Mouse (Mus musculus) heart, embryonic 14.5 days (tissue): ENCODE data around the gene Plekha1. TPM values are rescaled to one million over a fixed set of nuclear protein-coding genes. Genes with fewer than 3 reads are reported as not detected.

ENCODE experiments used
- ATAC-seq: fragments of 200-750 bp; cut with Nextera tagmentation; 2 replicates; pipeline ENCODE4 v1.8.0; 2017; ENCODE audit warnings: low read depth, moderate TSS enrichment; ENCODE audit not compliant: insufficient number of reproducible peaks, insufficient read depth, low FRiP score
- H3K27ac ChIP-seq, 2 experiments: fragments of 200-500 bp in 1 of 2; fragments of 300-500 bp in 1 of 2; sonication (generic) in 1 of 2; replicated peaks in 1 of 2; 2 replicates each; pipeline ENCODE4 v1.5.1; 2012 to 2014; ENCODE audit warnings: low read depth in 2 of 2, low read length in 2 of 2, control low read depth in 1 of 2, mild to moderate bottlenecking in 1 of 2, mixed read lengths in 1 of 2; ENCODE audit not compliant: control insufficient read depth in 1 of 2, insufficient read depth in 1 of 2
- H3K27me3 ChIP-seq: fragments of 300-500 bp; sonication (generic); 2 replicates; pipeline ENCODE4 v1.6.1; 2014; ENCODE audit warnings: mild to moderate bottlenecking, low read length, control low read depth; ENCODE audit not compliant: control insufficient read depth, insufficient read depth
- H3K36me3 ChIP-seq: fragments of 300-500 bp; sonication (generic); 2 replicates; pipeline ENCODE4 v1.6.1; 2014; ENCODE audit warnings: mild to moderate bottlenecking, control low read depth, low read length, mixed read lengths; ENCODE audit not compliant: control insufficient read depth, insufficient read depth
- H3K4me1 ChIP-seq, 2 experiments: fragments of 200-500 bp in 1 of 2; fragments of 300-500 bp in 1 of 2; sonication (generic) in 1 of 2; 2 replicates each; pipeline ENCODE4 v1.6.1; 2012 to 2014; ENCODE audit warnings: low read length in 2 of 2, control low read depth in 1 of 2, mixed read lengths in 1 of 2; ENCODE audit not compliant: control insufficient read depth in 2 of 2, insufficient read depth in 2 of 2
- H3K4me2 ChIP-seq: fragments of 300-500 bp; sonication (generic); 2 replicates; pipeline ENCODE4 v1.6.1; 2014; ENCODE audit warnings: mild to moderate bottlenecking, low read length
- H3K4me3 ChIP-seq, 2 experiments: fragments of 200-500 bp in 1 of 2; fragments of 300-500 bp in 1 of 2; sonication (generic) in 1 of 2; 2 replicates each; pipeline ENCODE4 v1.5.1; 2012 to 2014; ENCODE audit warnings: low read length in 2 of 2, mild to moderate bottlenecking in 2 of 2, control low read depth in 1 of 2, low read depth in 1 of 2, moderate library complexity in 1 of 2; ENCODE audit not compliant: control insufficient read depth in 1 of 2, insufficient read depth in 1 of 2
- H3K9ac ChIP-seq: fragments of 300-500 bp; sonication (generic); 2 replicates; pipeline ENCODE4 v1.6.1; 2014; ENCODE audit warnings: mild to moderate bottlenecking, low read length
- H3K9me3 ChIP-seq: fragments of 300-500 bp; sonication (generic); 2 replicates; pipeline ENCODE4 v1.6.1; 2016; ENCODE audit warnings: low read length, control low read depth; ENCODE audit not compliant: control insufficient read depth
- WGBS: fragments of 180-500 bp; shearing (Covaris S2); extraction: QIAGEN DNeasy Blood & Tissue Kit; methylation state at CpG from one replicate; pipeline ENCODE4 v1.1.7; 2014; 5-methylcytosine and 5-hydroxymethylcytosine counted together
- polyA plus RNA-seq: library from polyadenylated mRNA; unstranded; fragments of >200 nt; fragmentation: Nextera tagmentation; extraction: Ambion mirVana; gene quantifications from 2 replicates; pipeline ENCODE4 v1.2.1, GENCODE M21; 2014

The Plekha1 gene
- polyA plus RNA-seq, 1 experiment from 2014 or later: 49.9 TPM

DNA sequence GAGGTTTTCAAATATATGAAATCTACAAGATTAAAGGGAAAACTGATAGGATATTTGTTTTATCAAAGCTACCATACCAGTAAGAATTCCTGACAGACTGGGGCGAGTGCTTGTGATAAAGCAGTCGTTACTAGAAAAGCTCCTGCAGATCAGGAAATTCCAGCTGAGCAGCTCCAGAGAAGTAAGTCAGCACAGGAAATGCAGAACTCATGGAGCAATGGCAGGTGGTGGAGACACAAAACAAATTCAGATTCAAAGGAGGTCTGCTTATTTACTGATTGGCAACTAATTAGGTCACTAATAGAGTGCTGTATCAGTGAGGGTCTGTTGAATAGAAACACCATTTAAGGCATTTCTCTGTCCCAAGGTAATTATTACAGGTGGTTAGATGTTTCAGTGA, 25.3 kb downstream of the Plekha1 start:
- no peaks in the 10 kb centered on the region for H3K9me3 ChIP-seq
- peaks cover 41% of the 10 kb centered on the region for H3K36me3 ChIP-seq
- H3K4me3 ChIP-seq: no peak overlapping the region
- no peak overlapping the region for H3K9ac ChIP-seq
- peaks cover 10 to 33% of the 10 kb centered on the region in 2 experiments for H3K4me1 ChIP-seq
- ATAC-seq: no peak
- WGBS: 5% methylated on average over 2 of the region's 2 CpGs
- no peak overlapping the region for H3K4me2 ChIP-seq
- H3K27ac ChIP-seq: no peak overlapping the region
- H3K27me3 ChIP-seq: no peaks in the 10 kb centered on the region

DNA sequence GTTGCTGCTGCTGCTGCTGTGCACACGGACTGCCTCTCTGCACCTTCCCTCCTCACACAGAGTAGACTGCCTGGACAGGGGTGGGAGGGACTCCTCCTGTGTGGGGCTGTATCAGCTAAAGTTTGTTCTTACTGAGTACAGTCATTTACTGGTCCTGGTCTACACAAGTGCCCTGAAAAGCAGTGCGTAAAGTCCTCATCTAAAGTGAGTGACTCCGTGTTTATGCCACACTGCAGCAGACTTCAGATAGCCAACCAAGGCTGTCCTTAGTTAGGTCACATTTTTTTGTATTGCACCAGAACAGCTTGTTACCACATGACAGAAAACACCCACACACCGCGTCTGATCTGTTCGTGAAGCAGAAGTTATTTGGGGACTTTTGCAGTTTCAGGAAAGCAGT, 27.4 kb downstream of the Plekha1 start:
- no peak overlapping the region for H3K9ac ChIP-seq
- H3K27me3 ChIP-seq: no peaks in the 10 kb centered on the region
- no peak for ATAC-seq
- H3K4me2 ChIP-seq: no peak overlapping the region
- peaks cover 10 to 20% of the 10 kb centered on the region in 2 experiments for H3K4me1 ChIP-seq
- H3K27ac ChIP-seq: no peak overlapping the region
- no peak overlapping the region for H3K4me3 ChIP-seq
- 75% methylated on average over 6 of the region's 6 CpGs for WGBS
- peaks cover 53% of the 10 kb centered on the region for H3K36me3 ChIP-seq
- no peaks in the 10 kb centered on the region for H3K9me3 ChIP-seq

GRCm38 (mm10) chr7:130894931-130895617, 29.5 kb downstream of the Plekha1 start:
- WGBS: 83% methylated on average over 9 of the region's 9 CpGs
- H3K4me2 ChIP-seq: no peak overlapping the region
- H3K4me3 ChIP-seq: no peak overlapping the region
- no peak overlapping the region for H3K27ac ChIP-seq
- peaks cover 62% of the 10 kb centered on the region for H3K36me3 ChIP-seq
- peaks cover 0 to 9% of the 10 kb centered on the region in 2 experiments; a peak in 3 of 4 replicates for H3K4me1 ChIP-seq
- no peak overlapping the region for H3K9ac ChIP-seq
- H3K9me3 ChIP-seq: no peaks in the 10 kb centered on the region
- H3K27me3 ChIP-seq: no peaks in the 10 kb centered on the region
- no peak for ATAC-seq

DNA sequence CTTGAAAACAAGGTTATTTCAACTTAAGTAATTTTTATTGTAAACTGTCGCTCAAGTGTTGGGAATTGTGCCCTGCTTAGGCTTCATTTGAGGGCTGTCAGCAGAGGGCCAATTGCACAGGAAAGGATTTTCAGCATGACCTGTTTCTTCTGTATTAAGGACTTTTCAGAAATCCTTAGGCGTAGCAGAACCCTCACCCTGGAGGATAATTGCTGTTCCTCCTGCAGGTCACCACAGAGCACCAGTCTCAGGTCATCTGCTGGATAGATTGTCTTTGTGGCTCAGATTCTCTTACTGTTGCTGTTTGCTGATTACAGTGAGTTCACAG, 30.0 kb downstream of the Plekha1 start:
- peaks cover 67% of the 10 kb centered on the region for H3K36me3 ChIP-seq
- H3K27me3 ChIP-seq: no peaks in the 10 kb centered on the region
- no peak overlapping the region for H3K9ac ChIP-seq
- no peak overlapping the region for H3K27ac ChIP-seq
- no peak overlapping the region for H3K4me3 ChIP-seq
- no peak for ATAC-seq
- H3K4me2 ChIP-seq: no peak overlapping the region
- 87% methylated on average over 2 of the region's 2 CpGs for WGBS
- H3K9me3 ChIP-seq: no peaks in the 10 kb centered on the region
- peaks cover 0 to 4% of the 10 kb centered on the region in 2 experiments; a peak in 3 of 4 replicates for H3K4me1 ChIP-seq

GRCm38 (mm10) chr7:130896064-130896463, 30.5 kb downstream of the Plekha1 start:
- Histone ChIP-seq H3K4me1 (peaks cover 0 to 1% of the 10 kb centered on the region in 2 experiments; a peak in 3 of 4 replicates), H3K9me3 (no peaks in the 10 kb centered on the region), H3K4me2 (no peak overlapping the region), H3K36me3 (peaks cover 71% of the 10 kb centered on the region), H3K27me3 (no peaks in the 10 kb centered on the region), H3K9ac (no peak overlapping the region), H3K4me3 (no peak overlapping the region), H3K27ac (no peak overlapping the region)
- no peak for ATAC-seq
- 71% methylated on average over 3 of the region's 3 CpGs for WGBS

DNA sequence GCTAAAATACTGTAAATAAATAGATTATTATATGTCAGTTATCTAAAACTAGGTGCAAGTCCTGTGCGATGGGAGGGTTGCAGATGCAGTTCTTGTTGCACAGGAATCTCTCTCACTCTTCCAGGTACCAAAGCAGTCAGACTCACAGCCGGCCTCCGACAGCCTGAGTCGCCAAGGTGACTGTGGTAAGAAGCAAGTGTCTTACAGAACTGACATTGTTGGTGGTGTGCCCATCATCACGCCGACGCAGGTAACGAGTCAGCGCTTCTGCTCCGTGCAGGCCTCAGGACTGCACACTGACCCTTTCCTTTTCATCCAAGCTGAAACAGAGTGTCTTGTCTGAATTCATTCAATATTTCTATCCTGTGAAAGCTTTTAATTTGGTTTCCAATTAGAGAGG, 31.6 kb downstream of the Plekha1 start:
- no peak overlapping the region for H3K4me2 ChIP-seq
- H3K27me3 ChIP-seq: no peaks in the 10 kb centered on the region
- no peak overlapping the region for H3K4me3 ChIP-seq
- H3K9me3 ChIP-seq: no peaks in the 10 kb centered on the region
- no peak for ATAC-seq
- H3K36me3 ChIP-seq: peaks cover 75% of the 10 kb centered on the region
- no peaks in the 10 kb centered on the region; a peak in 1 of 4 replicates for H3K4me1 ChIP-seq
- no peak overlapping the region for H3K9ac ChIP-seq
- H3K27ac ChIP-seq: no peak overlapping the region
- WGBS: 89% methylated on average over 10 of the region's 10 CpGs

DNA sequence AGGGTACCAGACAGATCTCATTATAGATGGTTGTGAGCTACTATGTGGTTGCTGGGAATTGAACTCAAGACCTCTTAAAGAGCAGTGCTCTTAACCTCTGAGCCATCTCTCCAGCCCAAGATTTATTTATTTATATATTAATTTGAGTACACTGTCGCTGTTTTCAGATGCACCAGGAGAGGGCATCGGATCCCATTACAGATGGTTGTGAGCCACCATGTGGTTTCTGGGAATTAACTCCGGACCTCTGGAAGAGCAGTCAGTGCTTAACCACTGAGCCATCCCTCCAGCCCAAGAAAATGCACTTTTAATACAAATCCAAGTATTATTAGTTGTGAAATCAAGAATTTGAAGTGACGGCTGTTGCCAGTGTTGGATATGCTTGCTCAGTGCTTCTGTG, 32.8 kb downstream of the Plekha1 start:
- WGBS: 82% methylated on average over 4 of the region's 4 CpGs
- peaks cover 75% of the 10 kb centered on the region for H3K36me3 ChIP-seq
- no peak for ATAC-seq

More for the DNA sequence above, 32.8 kb downstream of the Plekha1 start:
- Histone ChIP-seq H3K27ac (no peak overlapping the region), H3K4me2 (no peak overlapping the region), H3K27me3 (no peaks in the 10 kb centered on the region), H3K9me3 (no peaks in the 10 kb centered on the region), H3K4me3 (no peak overlapping the region), H3K4me1 (no peaks in the 10 kb centered on the region), H3K9ac (no peak overlapping the region)
